Mouse (Mus musculus) neural tube, embryonic 12.5 days (tissue): ENCODE results near the gene Meis2. TPM values are rescaled to one million over a fixed set of nuclear protein-coding genes. Genes with fewer than 3 reads are reported as not detected.

Experiments
- ATAC-seq: fragments of 200-750 bp; cut with Nextera tagmentation; 2 replicates; pipeline ENCODE4 v1.8.0; 2017; ENCODE audit warnings: low read depth, mild to moderate bottlenecking, moderate TSS enrichment, moderate library complexity; ENCODE audit not compliant: low FRiP score
- H3K27ac ChIP-seq: fragments of 300-500 bp; sonication (generic); 2 replicates; pipeline ENCODE4 v1.5.1; 2016
- H3K27me3 ChIP-seq: fragments of 300-500 bp; sonication (generic); replicated peaks from 2 replicates; pipeline ENCODE4 v1.6.1; 2016; ENCODE audit warnings: mild to moderate bottlenecking
- H3K36me3 ChIP-seq: fragments of 300-500 bp; sonication (generic); 2 replicates; pipeline ENCODE4 v1.6.1; 2016; ENCODE audit warnings: mild to moderate bottlenecking
- H3K4me1 ChIP-seq: fragments of 300-500 bp; sonication (generic); 2 replicates; pipeline ENCODE4 v1.6.1; 2016
- H3K4me2 ChIP-seq: fragments of 300-500 bp; sonication (generic); replicated peaks from 2 replicates; pipeline ENCODE4 v1.6.1; 2016; ENCODE audit warnings: mild to moderate bottlenecking
- H3K4me3 ChIP-seq: fragments of 300-500 bp; sonication (generic); 2 replicates; pipeline ENCODE4 v1.5.1; 2016
- H3K9ac ChIP-seq: fragments of 300-500 bp; sonication (generic); 2 replicates; pipeline ENCODE4 v1.6.1; 2016; ENCODE audit warnings: mild to moderate bottlenecking
- H3K9me3 ChIP-seq: fragments of 300-500 bp; sonication (generic); 2 replicates; pipeline ENCODE4 v1.6.1; 2016; ENCODE audit warnings: mild to moderate bottlenecking
- WGBS: fragments of 180-500 bp; shearing (Covaris S2); methylation state at CpG from one replicate; pipeline ENCODE4 v1.1.7; 2016; 5-methylcytosine and 5-hydroxymethylcytosine counted together
- polyA plus RNA-seq: library from polyadenylated mRNA; unstranded; fragments of >200 nt; fragmentation: Nextera tagmentation; extraction: Ambion mirVana; gene quantifications from 2 replicates; pipeline ENCODE4 v1.2.1, GENCODE M21; 2016

Meis2 gene
- polyA plus RNA-seq, 1 experiment from 2014 or later: 108 TPM

- Histone ChIP-seq H3K36me3 (no peaks in the 10 kb centered on the region), H3K4me3 (no peak overlapping the region), H3K27me3 (no peaks in the 10 kb centered on the region; the same call in 1 of the 2 replicates), H3K27ac (no peak overlapping the region), H3K4me2 (peak overlapping the region; percentile 77), H3K9me3 (no peaks in the 10 kb centered on the region), H3K4me1 (peaks cover 35% of the 10 kb centered on the region), H3K9ac (no peak overlapping the region)
- WGBS: 17% methylated on average over 3 of the region's 3 CpGs
- ATAC-seq: no peak
Observed at GRCm38 (mm10) chr2:116074061-116074460, 8.4 kb upstream of the Meis2 start.

GRCm38 (mm10) chr2:116073311-116073904 is 7.8 kb upstream of the Meis2 start:
- Histone ChIP-seq H3K27me3 (no peaks in the 10 kb centered on the region; the same call in 1 of the 2 replicates), H3K4me3 (no peak overlapping the region), H3K36me3 (no peaks in the 10 kb centered on the region), H3K9ac (peak overlapping the region; percentile 10; the same call in 1 of the 2 replicates), H3K27ac (no peak overlapping the region), H3K4me1 (peaks cover 35% of the 10 kb centered on the region), H3K9me3 (no peaks in the 10 kb centered on the region), H3K4me2 (peak overlapping the region; percentile 87; the same call in 1 of the 2 replicates)
- 28% methylated on average over 9 of the region's 9 CpGs for WGBS
- ATAC-seq: no peak

GRCm38 (mm10) chr2:116072706-116073105 is 7.1 kb upstream of the Meis2 start:
- no peak for ATAC-seq
- Histone ChIP-seq H3K36me3 (no peaks in the 10 kb centered on the region), H3K4me2 (peak overlapping the region; percentile 87), H3K9me3 (no peaks in the 10 kb centered on the region), H3K4me1 (peaks cover 35% of the 10 kb centered on the region), H3K27ac (no peak overlapping the region), H3K9ac (peak overlapping the region; percentile 97), H3K4me3 (peak overlapping the region; percentile 82), H3K27me3 (no peaks in the 10 kb centered on the region; the same call in 1 of the 2 replicates)
- WGBS: 8% methylated on average over 5 of the region's 5 CpGs

GRCm38 (mm10) chr2:116072321-116072640 is 6.6 kb upstream of the Meis2 start:
- 2% methylated on average over 13 of the region's 13 CpGs for WGBS
- H3K9me3 ChIP-seq: no peaks in the 10 kb centered on the region
- H3K36me3 ChIP-seq: no peaks in the 10 kb centered on the region
- no peak for ATAC-seq
- peak overlapping the region; percentile 82 for H3K4me3 ChIP-seq
- H3K27me3 ChIP-seq: no peaks in the 10 kb centered on the region; the same call in 1 of the 2 replicates
- H3K9ac ChIP-seq: peak overlapping the region; percentile 97
- no peak overlapping the region for H3K27ac ChIP-seq
- peaks cover 35% of the 10 kb centered on the region for H3K4me1 ChIP-seq
- H3K4me2 ChIP-seq: peak overlapping the region; percentile 87

GRCm38 (mm10) chr2:116071571-116072320 is 6.1 kb upstream of the Meis2 start:
- Histone ChIP-seq H3K4me2 (peak overlapping the region; percentile 87), H3K9me3 (no peaks in the 10 kb centered on the region), H3K9ac (peak overlapping the region; percentile 97), H3K36me3 (no peaks in the 10 kb centered on the region), H3K27me3 (no peaks in the 10 kb centered on the region; the same call in 1 of the 2 replicates), H3K4me3 (peak overlapping the region; percentile 82), H3K27ac (no peak overlapping the region), H3K4me1 (peaks cover 35% of the 10 kb centered on the region)
- under 1% methylated on average over 25 of the region's 25 CpGs for WGBS
- no peak for ATAC-seq

GRCm38 (mm10) chr2:116070614-116071425 is 5.2 kb upstream of the Meis2 start:
- peak overlapping the region; percentile 34; the same call in 1 of the 2 replicates for H3K27ac ChIP-seq
- peak overlapping the region; percentile 82 for H3K4me3 ChIP-seq
- WGBS: 5% methylated on average over 10 of the region's 10 CpGs
- peak overlapping the region; percentile 97 for H3K9ac ChIP-seq
- peak overlapping the region; percentile 87 for H3K4me2 ChIP-seq
- H3K27me3 ChIP-seq: no peaks in the 10 kb centered on the region; the same call in 1 of the 2 replicates
- peaks cover 33% of the 10 kb centered on the region for H3K4me1 ChIP-seq
- no peak for ATAC-seq
- no peaks in the 10 kb centered on the region for H3K9me3 ChIP-seq
- no peaks in the 10 kb centered on the region for H3K36me3 ChIP-seq

- 1% methylated on average over 8 of the region's 8 CpGs for WGBS
- peaks cover 22% of the 10 kb centered on the region for H3K4me1 ChIP-seq
Observed at GRCm38 (mm10) chr2:116069451-116070225, 4.0 kb upstream of the Meis2 start.

DNA sequence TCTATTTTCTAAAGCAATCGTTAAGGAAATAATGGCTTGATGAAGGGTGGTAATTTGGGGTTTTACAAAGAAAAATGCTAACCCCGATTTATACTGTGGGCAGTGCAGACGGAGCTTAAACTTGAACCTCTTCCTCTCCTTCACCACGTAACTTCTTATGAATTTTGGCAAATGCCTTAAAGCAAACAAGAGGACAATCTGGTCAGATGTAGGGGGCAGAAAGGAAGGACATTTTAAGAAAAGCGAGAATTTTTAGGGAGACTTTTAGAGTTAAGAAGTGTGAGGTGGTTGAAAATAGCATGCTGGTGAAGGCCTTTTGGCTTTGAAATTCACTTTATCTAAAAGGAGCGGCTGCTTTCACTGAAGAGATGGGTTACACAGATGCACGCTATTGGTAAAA is 3.3 kb upstream of the Meis2 start:
- no peaks in the 10 kb centered on the region for H3K36me3 ChIP-seq
- H3K9me3 ChIP-seq: no peaks in the 10 kb centered on the region
- H3K4me1 ChIP-seq: peaks cover 15% of the 10 kb centered on the region
- 5% methylated on average over 7 of the region's 7 CpGs for WGBS
- H3K9ac ChIP-seq: peak overlapping the region; percentile 97
- no peaks in the 10 kb centered on the region; the same call in 1 of the 2 replicates for H3K27me3 ChIP-seq
- H3K4me3 ChIP-seq: peak overlapping the region; percentile 82
- H3K27ac ChIP-seq: peak overlapping the region; percentile 42; the same call in 1 of the 2 replicates
- ATAC-seq: no peak
- H3K4me2 ChIP-seq: peak overlapping the region; percentile 87

More at GRCm38 (mm10) chr2:116069451-116070225, 4.0 kb upstream of the Meis2 start:
- H3K27ac ChIP-seq: peak overlapping the region; percentile 42
- peak overlapping the region; percentile 87 for H3K4me2 ChIP-seq
- H3K27me3 ChIP-seq: no peaks in the 10 kb centered on the region; the same call in 1 of the 2 replicates
- no peaks in the 10 kb centered on the region for H3K36me3 ChIP-seq
- peak overlapping the region; percentile 82 for H3K4me3 ChIP-seq
- H3K9ac ChIP-seq: peak overlapping the region; percentile 97
- no peaks in the 10 kb centered on the region for H3K9me3 ChIP-seq
- no peak for ATAC-seq

- peaks cover 15% of the 10 kb centered on the region for H3K4me1 ChIP-seq
- H3K4me3 ChIP-seq: peak overlapping the region; percentile 82
- ATAC-seq: no peak
- peak overlapping the region; percentile 97 for H3K9ac ChIP-seq
- peak overlapping the region; percentile 96 for H3K27ac ChIP-seq
- no peaks in the 10 kb centered on the region for H3K9me3 ChIP-seq
- H3K36me3 ChIP-seq: no peaks in the 10 kb centered on the region
- H3K27me3 ChIP-seq: no peaks in the 10 kb centered on the region; the same call in 1 of the 2 replicates
- 1% methylated on average over 11 of the region's 11 CpGs for WGBS
- H3K4me2 ChIP-seq: peak overlapping the region; percentile 87
Observed at GRCm38 (mm10) chr2:116068461-116068860, 2.8 kb upstream of the Meis2 start.

DNA sequence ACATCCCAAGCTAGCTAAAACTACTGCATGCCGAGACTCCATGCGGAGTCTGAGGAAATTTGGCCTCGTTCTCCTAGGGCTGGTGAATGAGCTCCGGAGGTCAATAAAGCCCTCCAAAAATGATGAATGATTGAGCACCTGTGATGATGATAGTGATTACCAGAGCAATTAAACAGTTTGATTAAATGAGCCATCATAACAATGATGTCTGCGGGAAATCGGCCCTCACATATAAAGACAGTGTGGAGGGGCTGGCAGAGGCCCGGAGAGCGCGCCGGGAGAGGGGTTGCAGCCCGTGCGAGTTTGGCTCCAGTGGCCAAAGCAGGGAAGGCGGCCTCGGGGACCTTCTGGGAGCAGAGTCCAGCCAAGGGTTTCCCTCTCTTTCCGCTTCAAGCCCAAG is 2.1 kb upstream of the Meis2 start:
- Histone ChIP-seq H3K9me3 (no peaks in the 10 kb centered on the region), H3K27ac (peak overlapping the region; percentile 96), H3K27me3 (no peaks in the 10 kb centered on the region; the same call in 1 of the 2 replicates), H3K4me3 (peak overlapping the region; percentile 82), H3K9ac (peak overlapping the region; percentile 97), H3K4me2 (peak overlapping the region; percentile 87), H3K4me1 (peaks cover 12% of the 10 kb centered on the region), H3K36me3 (no peaks in the 10 kb centered on the region)
- ATAC-seq: no peak
- 1% methylated on average over 15 of the region's 15 CpGs for WGBS

DNA sequence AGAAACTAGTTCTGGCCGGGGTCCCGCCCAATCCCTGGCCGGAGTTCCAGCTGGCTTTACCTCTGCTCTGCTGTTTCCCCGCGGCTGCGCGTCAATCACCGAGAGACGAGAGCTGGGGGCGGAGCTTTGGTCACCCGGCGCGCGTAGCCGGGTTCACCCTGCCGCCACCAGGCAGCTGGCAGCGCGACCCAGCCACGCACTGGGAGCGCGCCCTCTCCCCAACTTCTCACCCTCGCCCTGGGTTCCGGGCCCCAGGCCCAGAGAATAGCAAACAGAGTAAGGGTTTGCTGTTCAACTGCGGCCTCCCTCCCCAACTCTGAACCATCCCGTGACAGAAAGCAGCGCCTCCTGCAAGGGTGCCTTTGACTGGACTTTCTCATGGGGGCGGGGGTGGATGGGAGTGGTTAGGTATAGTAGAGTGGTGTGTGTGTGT is 1.4 kb upstream of the Meis2 start:
- peak; percentile 48 for ATAC-seq
- WGBS: under 1% methylated on average over 27 of the region's 27 CpGs
- peak overlapping the region; percentile 82 for H3K4me3 ChIP-seq

More for the DNA sequence above, 1.4 kb upstream of the Meis2 start:
- no peaks in the 10 kb centered on the region for H3K9me3 ChIP-seq
- peak overlapping the region; percentile 96 for H3K27ac ChIP-seq
- peak overlapping the region; percentile 87 for H3K4me2 ChIP-seq
- no peaks in the 10 kb centered on the region for H3K27me3 ChIP-seq
- peaks cover 6% of the 10 kb centered on the region for H3K4me1 ChIP-seq
- H3K36me3 ChIP-seq: no peaks in the 10 kb centered on the region
- H3K9ac ChIP-seq: peak overlapping the region; percentile 97
